27 mouse cellular contexts compared by ENCODE assay signal in the genomic region with DNA sequence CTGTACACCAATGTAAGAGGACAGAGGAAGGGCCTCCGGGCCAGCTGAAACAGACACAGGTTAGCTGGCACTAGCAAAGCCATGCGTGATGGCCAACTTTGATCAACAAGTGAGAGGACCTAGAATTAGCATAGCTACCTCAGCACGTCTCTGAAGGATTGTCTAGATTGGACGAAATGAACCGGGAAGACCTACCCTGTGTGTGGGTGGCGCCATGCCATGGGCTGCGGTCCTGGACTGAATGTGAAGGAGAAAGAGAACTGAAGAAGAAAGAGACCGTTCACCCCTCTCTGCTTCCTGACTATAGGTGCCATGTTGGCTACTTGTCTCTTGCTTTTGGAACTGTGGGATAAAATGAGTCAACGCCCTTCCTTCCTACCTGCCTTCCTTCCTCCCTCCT.
"Had no signal": no experiment of that assay in that cellular context is flagged by ENCODE, and none has a peak within 500 bp of the region (broad histone marks: within the 10 kb centered on the region; RNA-seq: fewer than 3 reads in every experiment).

No protein-coding gene starts in this region.

- H3K9me3 ChIP-seq: embryonic facial prominence, embryonic 10.5 days; embryonic facial prominence, embryonic 12.5 days; embryonic facial prominence, embryonic 13.5 days; embryonic facial prominence, embryonic 15.5 days; forebrain, embryonic 10.5 days; forebrain, embryonic 12.5 days; forebrain, embryonic 13.5 days; forebrain, embryonic 15.5 days had no signal

- H3K4me3 ChIP-seq: embryonic facial prominence, embryonic 10.5 days; embryonic facial prominence, embryonic 12.5 days; embryonic facial prominence, embryonic 13.5 days; embryonic facial prominence, embryonic 15.5 days; erythroblast, embryonic 14.5 days; forebrain, embryonic 10.5 days; forebrain, embryonic 12.5 days; forebrain, embryonic 13.5 days; forebrain, embryonic 15.5 days; gastrocnemius, adult 2 months; heart, adult 2 months had no signal

- H3K4me2 ChIP-seq: embryonic facial prominence, embryonic 12.5 days; embryonic facial prominence, embryonic 13.5 days; embryonic facial prominence, embryonic 15.5 days; forebrain, embryonic 12.5 days; forebrain, embryonic 13.5 days; forebrain, embryonic 15.5 days had no signal

- H3K27ac ChIP-seq: embryonic facial prominence, embryonic 10.5 days; embryonic facial prominence, embryonic 12.5 days; embryonic facial prominence, embryonic 13.5 days; embryonic facial prominence, embryonic 15.5 days; forebrain, embryonic 10.5 days; forebrain, embryonic 12.5 days; forebrain, embryonic 13.5 days; forebrain, embryonic 15.5 days; gastrocnemius, adult 2 months; heart, adult 2 months had no signal

- H3K27me3 ChIP-seq: embryonic facial prominence, embryonic 12.5 days; embryonic facial prominence, embryonic 15.5 days; forebrain, embryonic 15.5 days had no signal

- DNase-seq: cerebellum, adult 2 months; cerebellum, adult 8-10 months; cerebellum, adult 9-11 months; cerebellum, postnatal 14 days; cerebellum, postnatal 25 days; cerebellum, postnatal 36 days; embryo, embryonic 11 days; forebrain, postnatal 0 days; gastrocnemius, adult 2 months; gastrocnemius, postnatal 10 days; gastrocnemius, postnatal 14 days; gastrocnemius, postnatal 25 days; gastrocnemius, postnatal 36 days; heart, adult 11 months; heart, adult 18-20 months; heart, adult 2 months had no signal

- H3K4me1 ChIP-seq: embryonic facial prominence, embryonic 10.5 days; embryonic facial prominence, embryonic 12.5 days; embryonic facial prominence, embryonic 13.5 days; forebrain, embryonic 12.5 days had no signal

- H3K9ac ChIP-seq: embryonic facial prominence, embryonic 12.5 days; embryonic facial prominence, embryonic 13.5 days; embryonic facial prominence, embryonic 15.5 days; forebrain, embryonic 12.5 days; forebrain, embryonic 13.5 days; forebrain, embryonic 15.5 days; forebrain, postnatal 0 days had no signal

- ATAC-seq: forebrain, embryonic 13.5 days; forebrain, embryonic 14.5 days; forebrain, embryonic 15.5 days; forebrain, embryonic 16.5 days; forebrain, postnatal 0 days had no signal

- H3K36me3 ChIP-seq: embryonic facial prominence, embryonic 10.5 days; embryonic facial prominence, embryonic 12.5 days; embryonic facial prominence, embryonic 13.5 days; embryonic facial prominence, embryonic 15.5 days; forebrain, embryonic 10.5 days; forebrain, embryonic 12.5 days; forebrain, embryonic 15.5 days had no signal
